Mouse (Mus musculus): ENCODE data around the gene Abraxas1. TPM values are rescaled to one million over a fixed set of nuclear protein-coding genes. Genes with fewer than 3 reads are reported as not detected.

Abraxas1 gene
- polyA plus RNA-seq (2014; fragmentation: Nextera tagmentation; extraction: Ambion mirVana), result 17.2 and 20.7 TPM in 2 replicates

GRCm38 (mm10) chr5:100820483-100821184, at the start of gene Abraxas1:
Gene Abraxas1 (minus strand): TSS chr5:100820965.
- H3K27ac ChIP-seq (replicated peaks; ENCODE audit: low read depth, low read length), result peak within 1 kb of the TSS; percentile 86
- DNase-seq (ENCODE audit: low spot score) (peak; percentile 91), ATAC-seq (ENCODE audit: low read depth) (peak; percentile 97)
- H3K4me2 ChIP-seq (ENCODE audit: low read depth, low read length), result peak within 1 kb of the TSS; percentile 87
- H3K4me3 ChIP-seq (ENCODE audit: low read depth, low read length), result peak within 1 kb of the TSS; percentile 91
- H3K36me3 ChIP-seq (ENCODE audit: control insufficient read depth, insufficient read depth, low read length), result 0 out of 2 replicates have a peak, but pooled peaks cover 12% of the 10 kb centered on the region
- H3K27me3 ChIP-seq (replicated peaks; ENCODE audit: control insufficient read depth, insufficient read depth, low read length), result no peaks in the 10 kb centered on the region
- WGBS, result under 1% methylated on average over 48 of the region's 63 CpGs
- H3K9ac ChIP-seq (ENCODE audit: low read depth, low read length), result peak within 1 kb of the TSS; percentile 98
- H3K4me1 ChIP-seq (ENCODE audit: control insufficient read depth, insufficient read depth, low read length), result peaks cover 4% of the 10 kb centered on the region; the same call in 1 of the 2 replicates
- no peaks in the 10 kb centered on the region for H3K9me3 ChIP-seq (ENCODE audit: control insufficient read depth, low read length)

GRCm38 (mm10) chr5:100869197-100869895, 48.6 kb upstream of the Abraxas1 start:
- no peak overlapping the region for H3K9ac ChIP-seq (ENCODE audit: low read depth, low read length)
- 54% methylated on average over 4 of the region's 4 CpGs for whole genome bisulfite sequencing
- ATAC-seq (ENCODE audit: low read depth) (no peak), DNase-seq (ENCODE audit: low spot score) (no peak)
- H3K4me1 ChIP-seq (ENCODE audit: control insufficient read depth, insufficient read depth, low read length), result no peaks in the 10 kb centered on the region
- H3K36me3 ChIP-seq (ENCODE audit: control insufficient read depth, insufficient read depth, low read length), result no peaks in the 10 kb centered on the region
- no peak overlapping the region for H3K27ac ChIP-seq (replicated peaks; ENCODE audit: low read depth, low read length)
- H3K27me3 ChIP-seq (replicated peaks; ENCODE audit: control insufficient read depth, insufficient read depth, low read length), result no peaks in the 10 kb centered on the region
- no peak overlapping the region for H3K4me3 ChIP-seq (ENCODE audit: low read depth, low read length)
- 0 out of 2 replicates have a peak, but pooled peaks cover 3% of the 10 kb centered on the region for H3K9me3 ChIP-seq (ENCODE audit: control insufficient read depth, low read length)
- H3K4me2 ChIP-seq (ENCODE audit: low read depth, low read length), result no peak overlapping the region

GRCm38 (mm10) chr5:100866183-100866582, 45.4 kb upstream of the Abraxas1 start:
- Histone ChIP-seq H3K9ac (ENCODE audit: low read depth, low read length) (no peak overlapping the region), H3K27me3 (replicated peaks; ENCODE audit: control insufficient read depth, insufficient read depth, low read length) (no peaks in the 10 kb centered on the region), H3K4me2 (ENCODE audit: low read depth, low read length) (no peak overlapping the region), H3K36me3 (ENCODE audit: control insufficient read depth, insufficient read depth, low read length) (no peaks in the 10 kb centered on the region), H3K4me1 (ENCODE audit: control insufficient read depth, insufficient read depth, low read length) (no peaks in the 10 kb centered on the region), H3K27ac (replicated peaks; ENCODE audit: low read depth, low read length) (no peak overlapping the region), H3K4me3 (ENCODE audit: low read depth, low read length) (no peak overlapping the region), H3K9me3 (ENCODE audit: control insufficient read depth, low read length) (0 out of 2 replicates have a peak, but pooled peaks cover 3% of the 10 kb centered on the region)
- WGBS, result 48% methylated on average over 2 of the region's 2 CpGs
- DNase-seq (ENCODE audit: low spot score) (peak; percentile 52), ATAC-seq (ENCODE audit: low read depth) (no peak)

- WGBS, result 84% methylated on average over 6 of the region's 6 CpGs
- H3K36me3 ChIP-seq (ENCODE audit: control insufficient read depth, insufficient read depth, low read length), result no peaks in the 10 kb centered on the region
- no peak for DNase-seq (ENCODE audit: low spot score)
- no peak overlapping the region for H3K4me2 ChIP-seq (ENCODE audit: low read depth, low read length)
- H3K9ac ChIP-seq (ENCODE audit: low read depth, low read length), result no peak overlapping the region
- ATAC-seq (ENCODE audit: low read depth), result no peak
- no peaks in the 10 kb centered on the region for H3K27me3 ChIP-seq (replicated peaks; ENCODE audit: control insufficient read depth, insufficient read depth, low read length)
- no peak overlapping the region for H3K4me3 ChIP-seq (ENCODE audit: low read depth, low read length)
- H3K4me1 ChIP-seq (ENCODE audit: control insufficient read depth, insufficient read depth, low read length), result no peaks in the 10 kb centered on the region
- H3K9me3 ChIP-seq (ENCODE audit: control insufficient read depth, low read length), result no peaks in the 10 kb centered on the region
- no peak overlapping the region for H3K27ac ChIP-seq (replicated peaks; ENCODE audit: low read depth, low read length)
These were observed 43.7 kb upstream of the Abraxas1 start for GRCm38 (mm10) chr5:100864438-100864837.

GRCm38 (mm10) chr5:100863091-100863490, 42.3 kb upstream of the Abraxas1 start:
- Histone ChIP-seq H3K27ac (replicated peaks; ENCODE audit: low read depth, low read length) (no peak overlapping the region), H3K36me3 (ENCODE audit: control insufficient read depth, insufficient read depth, low read length) (no peaks in the 10 kb centered on the region), H3K4me1 (ENCODE audit: control insufficient read depth, insufficient read depth, low read length) (no peaks in the 10 kb centered on the region), H3K4me3 (ENCODE audit: low read depth, low read length) (no peak overlapping the region), H3K9me3 (ENCODE audit: control insufficient read depth, low read length) (no peaks in the 10 kb centered on the region), H3K27me3 (replicated peaks; ENCODE audit: control insufficient read depth, insufficient read depth, low read length) (no peaks in the 10 kb centered on the region), H3K4me2 (ENCODE audit: low read depth, low read length) (no peak overlapping the region), H3K9ac (ENCODE audit: low read depth, low read length) (no peak overlapping the region)
- no peak for ATAC-seq (ENCODE audit: low read depth)
- no peak for DNase-seq (ENCODE audit: low spot score)
- 65% methylated on average over 2 of the region's 2 CpGs for WGBS

GRCm38 (mm10) chr5:100861811-100862210, 41.0 kb upstream of the Abraxas1 start:
- Histone ChIP-seq H3K9me3 (ENCODE audit: control insufficient read depth, low read length) (no peaks in the 10 kb centered on the region), H3K4me2 (ENCODE audit: low read depth, low read length) (no peak overlapping the region), H3K4me3 (ENCODE audit: low read depth, low read length) (no peak overlapping the region), H3K4me1 (ENCODE audit: control insufficient read depth, insufficient read depth, low read length) (no peaks in the 10 kb centered on the region), H3K9ac (ENCODE audit: low read depth, low read length) (no peak overlapping the region), H3K27ac (replicated peaks; ENCODE audit: low read depth, low read length) (no peak overlapping the region), H3K36me3 (ENCODE audit: control insufficient read depth, insufficient read depth, low read length) (no peaks in the 10 kb centered on the region), H3K27me3 (replicated peaks; ENCODE audit: control insufficient read depth, insufficient read depth, low read length) (no peaks in the 10 kb centered on the region)
- DNase-seq (ENCODE audit: low spot score) (no peak), ATAC-seq (ENCODE audit: low read depth) (no peak)
- 87% methylated on average over 7 of the region's 7 CpGs for WGBS

- no peak overlapping the region for H3K9ac ChIP-seq (ENCODE audit: low read depth, low read length)
- no peaks in the 10 kb centered on the region for H3K27me3 ChIP-seq (replicated peaks; ENCODE audit: control insufficient read depth, insufficient read depth, low read length)
- no peaks in the 10 kb centered on the region for H3K36me3 ChIP-seq (ENCODE audit: control insufficient read depth, insufficient read depth, low read length)
- no peak for ATAC-seq (ENCODE audit: low read depth)
- no peaks in the 10 kb centered on the region for H3K9me3 ChIP-seq (ENCODE audit: control insufficient read depth, low read length)
- H3K4me3 ChIP-seq (ENCODE audit: low read depth, low read length), result no peak overlapping the region
- no peak overlapping the region for H3K4me2 ChIP-seq (ENCODE audit: low read depth, low read length)
- H3K27ac ChIP-seq (replicated peaks; ENCODE audit: low read depth, low read length), result no peak overlapping the region
- DNase-seq (ENCODE audit: low spot score), result no peak
- WGBS, result 50% methylated on average over 4 of the region's 4 CpGs
- H3K4me1 ChIP-seq (ENCODE audit: control insufficient read depth, insufficient read depth, low read length), result no peaks in the 10 kb centered on the region
These were observed 40.4 kb upstream of the Abraxas1 start for GRCm38 (mm10) chr5:100861140-100861539.

GRCm38 (mm10) chr5:100860417-100861053, 39.8 kb upstream of the Abraxas1 start:
- Histone ChIP-seq H3K9ac (ENCODE audit: low read depth, low read length) (no peak overlapping the region), H3K4me3 (ENCODE audit: low read depth, low read length) (no peak overlapping the region), H3K9me3 (ENCODE audit: control insufficient read depth, low read length) (no peaks in the 10 kb centered on the region), H3K27ac (replicated peaks; ENCODE audit: low read depth, low read length) (no peak overlapping the region), H3K36me3 (ENCODE audit: control insufficient read depth, insufficient read depth, low read length) (no peaks in the 10 kb centered on the region), H3K4me2 (ENCODE audit: low read depth, low read length) (no peak overlapping the region), H3K27me3 (replicated peaks; ENCODE audit: control insufficient read depth, insufficient read depth, low read length) (no peaks in the 10 kb centered on the region), H3K4me1 (ENCODE audit: control insufficient read depth, insufficient read depth, low read length) (no peaks in the 10 kb centered on the region)
- ATAC-seq (ENCODE audit: low read depth), result peak; percentile 22; the same call in 1 of the 2 replicates
- DNase-seq (ENCODE audit: low spot score), result peak; percentile 54
- 60% methylated on average over 12 of the region's 12 CpGs for WGBS

Measured in embryonic facial prominence, embryonic 14.5 days (tissue).